Mouse (Mus musculus) testis, adult 2 months (tissue): ENCODE data around the gene Epn1. TPM values are rescaled to one million over a fixed set of nuclear protein-coding genes. Genes with fewer than 3 reads are reported as not detected.

ENCODE experiments used
- H3K27ac ChIP-seq: fragments of 200-500 bp; 2 replicates; pipeline ENCODE4 v1.5.1; 2012; ENCODE audit warnings: low read depth, low read length; ENCODE audit not compliant: control insufficient read depth, insufficient read depth
- H3K27me3 ChIP-seq: fragments of 200-500 bp; 2 replicates; pipeline ENCODE4 v1.6.1; 2012; ENCODE audit warnings: mild to moderate bottlenecking, low read length, moderate library complexity; ENCODE audit not compliant: control insufficient read depth, insufficient read depth
- H3K36me3 ChIP-seq: fragments of 200-500 bp; 2 replicates; pipeline ENCODE4 v1.6.1; 2012; ENCODE audit warnings: mild to moderate bottlenecking, low read length; ENCODE audit not compliant: control insufficient read depth, insufficient read depth
- H3K4me1 ChIP-seq: fragments of 200-500 bp; 2 replicates; pipeline ENCODE4 v1.6.1; 2012; ENCODE audit warnings: low read length; ENCODE audit not compliant: control insufficient read depth, insufficient read depth
- H3K4me3 ChIP-seq: fragments of 200-500 bp; 2 replicates; pipeline ENCODE4 v1.5.1; 2012; ENCODE audit warnings: low read depth, mild to moderate bottlenecking, low read length, moderate library complexity, mixed read lengths; ENCODE audit not compliant: control insufficient read depth
- CTCF ChIP-seq: fragments of 200-500 bp; IDR thresholded peaks from 2 replicates; pipeline ENCODE4 v1.5.1; 2012; ENCODE audit warnings: low read depth, mild to moderate bottlenecking, inconsistent platforms, low read length, moderate library complexity; ENCODE audit not compliant: control insufficient read depth, insufficient read depth, insufficient replicate concordance
- POLR2A ChIP-seq: fragments of 200-500 bp; IDR thresholded peaks from 2 replicates; pipeline ENCODE4 v1.6.1; 2012; ENCODE audit warnings: low read depth, mild to moderate bottlenecking, inconsistent platforms, low read length, moderate library complexity; ENCODE audit not compliant: control insufficient read depth
- polyA plus RNA-seq: library from polyadenylated mRNA; depleted of rRNA; stranded (reverse); fragments of >200 nt; gene quantifications from 2 replicates; pipeline ENCODE4 v1.2.3, GENCODE M21; 2012

The Epn1 gene
- polyA plus RNA-seq, 1 experiment, result 91.7 TPM

DNA sequence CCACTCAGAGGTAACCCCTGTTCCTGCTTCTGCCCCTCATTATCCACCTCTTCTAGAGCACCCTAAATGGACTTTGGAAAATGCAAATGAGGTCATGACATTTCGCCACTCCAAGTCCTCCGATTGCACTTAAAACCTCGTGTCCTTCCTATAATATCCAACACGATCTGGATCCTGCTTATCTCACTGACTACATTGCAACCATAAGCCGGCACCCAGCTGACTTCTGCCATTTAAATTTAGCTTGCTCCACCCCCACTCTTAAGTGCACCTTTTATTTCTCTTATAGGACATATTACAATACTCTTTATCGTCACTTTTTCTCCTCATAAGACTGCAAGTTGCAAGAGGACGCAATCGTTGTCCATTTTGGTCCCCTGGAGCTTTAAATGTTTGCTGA is 42.6 kb upstream of the Epn1 start:
- no peaks in the 10 kb centered on the region for H3K27me3 ChIP-seq
- peak overlapping the region; percentile 92; the same call in 1 of the 2 replicates for H3K4me3 ChIP-seq
- no peak overlapping the region for H3K27ac ChIP-seq
- no peaks in the 10 kb centered on the region for H3K36me3 ChIP-seq
- TF ChIP-seq CTCF (no peak), POLR2A (no peak)
- H3K4me1 ChIP-seq, result no peaks in the 10 kb centered on the region; the same call in 1 of the 2 replicates

- TF ChIP-seq CTCF, result no peak
- TF ChIP-seq POLR2A, result peak; percentile 49
- Histone ChIP-seq H3K4me1 (no peaks in the 10 kb centered on the region; the same call in 1 of the 2 replicates), H3K4me3 (peak within 1 kb of the TSS; percentile 92), H3K27ac (peak within 1 kb of the TSS; percentile 88), H3K36me3 (no peaks in the 10 kb centered on the region), H3K27me3 (no peaks in the 10 kb centered on the region)
These were observed 41.8 kb upstream of the Epn1 start, which contains the start of gene Zfp784 for GRCm38 (mm10) chr7:5038109-5038732. Zfp784 (minus strand) TSS chr7:5038446.

DNA sequence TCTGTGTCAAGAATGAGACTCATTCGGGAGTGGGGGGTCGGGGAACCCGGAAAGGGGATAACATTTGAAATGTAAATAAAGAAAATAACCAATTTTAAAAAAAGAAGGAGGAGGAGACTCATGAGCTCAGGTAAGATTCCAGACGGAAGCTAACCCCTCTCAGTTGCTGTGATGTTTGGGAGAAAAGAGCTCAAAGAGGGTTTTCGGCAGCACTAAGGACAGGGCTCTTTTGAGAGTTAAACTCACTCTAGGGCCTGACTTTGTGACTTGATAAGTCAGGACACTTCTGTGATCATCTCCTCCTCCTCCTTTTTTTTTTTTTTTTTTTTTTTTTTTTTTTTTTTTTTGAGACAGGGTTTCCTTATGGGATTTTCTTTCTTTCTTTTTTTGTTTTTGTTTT is 41.1 kb upstream of the Epn1 start:
- Histone ChIP-seq H3K4me3 (peak overlapping the region; percentile 92), H3K36me3 (no peaks in the 10 kb centered on the region), H3K27ac (peak overlapping the region; percentile 88), H3K4me1 (no peaks in the 10 kb centered on the region; the same call in 1 of the 2 replicates), H3K27me3 (no peaks in the 10 kb centered on the region)
- TF ChIP-seq CTCF (no peak), POLR2A (no peak)

- Histone ChIP-seq H3K4me1 (no peaks in the 10 kb centered on the region), H3K27ac (no peak overlapping the region), H3K27me3 (no peaks in the 10 kb centered on the region), H3K36me3 (no peaks in the 10 kb centered on the region), H3K4me3 (no peak overlapping the region)
- TF ChIP-seq POLR2A (no peak), CTCF (no peak)
These were observed 35.1 kb upstream of the Epn1 start for GRCm38 (mm10) chr7:5044981-5045380.

DNA sequence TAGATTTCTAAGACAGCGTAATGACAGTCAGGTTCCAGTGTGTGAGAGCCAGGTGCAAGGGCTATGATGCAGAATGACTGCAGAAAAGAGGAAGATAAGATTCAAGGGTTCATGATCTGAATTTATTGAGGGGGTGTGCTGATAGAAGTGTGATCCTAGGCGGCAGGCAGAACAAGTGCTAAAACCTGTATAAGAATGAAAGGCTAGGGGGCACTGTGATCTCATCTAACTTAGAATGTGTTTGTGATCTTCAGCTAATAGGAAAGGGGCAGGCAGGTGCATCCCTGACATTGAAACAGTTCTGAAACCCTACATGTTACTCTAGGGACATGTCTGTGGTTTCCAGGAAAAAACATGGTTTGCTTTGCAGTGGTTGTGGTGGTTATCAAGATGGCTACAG is 33.9 kb upstream of the Epn1 start:
- Histone ChIP-seq H3K4me1 (no peaks in the 10 kb centered on the region), H3K27me3 (no peaks in the 10 kb centered on the region), H3K4me3 (no peak overlapping the region), H3K27ac (no peak overlapping the region), H3K36me3 (no peaks in the 10 kb centered on the region)
- TF ChIP-seq POLR2A (no peak), CTCF (no peak)

DNA sequence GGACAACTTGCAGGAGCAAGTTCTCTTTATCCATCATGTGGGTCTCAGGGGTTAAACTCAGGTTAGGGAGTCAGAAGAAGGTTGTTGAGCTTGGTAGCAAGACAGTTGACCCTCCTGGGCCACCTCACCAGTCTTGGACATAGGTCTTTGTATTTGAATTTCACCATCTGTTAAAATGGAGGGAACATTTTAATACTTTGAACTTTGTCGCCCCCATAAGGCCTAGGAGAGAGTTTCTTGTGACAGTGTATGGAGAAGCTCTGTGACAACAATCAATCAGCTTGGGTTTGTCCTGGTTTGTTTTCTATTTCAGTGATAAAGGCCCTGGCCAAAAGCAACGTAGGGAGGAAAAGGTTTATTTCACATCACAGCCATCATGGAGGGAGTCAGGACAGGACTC is 32.7 kb upstream of the Epn1 start:
- H3K4me1 ChIP-seq, result peaks cover 5% of the 10 kb centered on the region
- no peaks in the 10 kb centered on the region for H3K36me3 ChIP-seq
- H3K4me3 ChIP-seq, result no peak overlapping the region
- no peaks in the 10 kb centered on the region for H3K27me3 ChIP-seq
- H3K27ac ChIP-seq, result no peak overlapping the region
- TF ChIP-seq CTCF, result no peak
- TF ChIP-seq POLR2A, result no peak

DNA sequence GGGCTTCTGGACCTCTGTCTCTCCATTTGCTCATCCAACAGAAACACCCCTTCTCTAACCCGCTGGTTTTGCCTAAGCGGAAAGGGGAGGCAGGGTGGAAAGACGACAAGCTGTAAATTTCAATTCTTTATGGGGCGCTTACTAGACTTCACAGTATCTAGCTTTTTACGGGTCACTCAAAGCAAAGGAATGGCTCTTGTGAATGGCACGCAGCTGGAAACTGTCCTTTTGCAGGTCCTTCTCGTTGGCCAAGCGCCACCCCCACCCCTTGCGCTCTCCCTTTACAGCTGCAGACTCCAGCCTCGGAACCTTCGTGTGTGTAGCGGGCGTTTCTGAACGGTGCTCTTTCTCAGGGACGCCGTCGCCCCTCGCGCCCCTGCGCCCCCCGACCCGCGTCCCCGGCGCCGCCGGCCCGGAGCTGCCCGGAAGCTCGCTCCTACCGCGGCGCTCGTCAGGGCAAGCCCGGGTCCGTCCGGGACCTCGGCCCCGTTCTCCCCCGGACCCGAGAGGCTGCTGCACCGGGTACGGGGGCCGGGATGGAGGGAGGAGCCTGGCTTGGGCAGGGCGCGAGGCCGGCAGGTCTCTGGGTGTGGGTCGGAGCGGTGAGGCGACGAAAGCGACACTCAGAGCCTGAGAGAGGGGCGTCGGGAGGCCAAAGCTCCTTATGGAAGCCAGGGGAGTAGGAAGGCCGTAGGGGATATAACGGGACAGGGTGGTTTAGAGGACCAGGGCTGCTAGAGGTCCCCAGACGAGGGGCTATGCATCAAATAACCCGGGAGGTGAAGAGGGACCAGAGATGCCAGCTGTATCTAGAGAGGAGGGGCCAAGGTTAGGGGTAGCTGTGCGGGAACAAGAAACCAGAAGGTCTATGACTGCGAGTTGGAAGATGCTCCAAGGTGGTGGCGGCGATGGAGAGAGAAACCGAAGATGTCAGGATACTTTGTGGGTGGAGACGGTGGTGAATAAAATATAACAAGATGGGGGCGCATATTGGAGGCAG is 28.5 kb upstream of the Epn1 start, which contains the start of gene Zfp580:
Zfp580 (plus strand) TSS at position 346 of the 1,000 bp plus-strand sequence.
- Histone ChIP-seq H3K36me3 (no peaks in the 10 kb centered on the region), H3K4me1 (peaks cover 32% of the 10 kb centered on the region), H3K4me3 (peak within 1 kb of the TSS; percentile 94), H3K27me3 (no peaks in the 10 kb centered on the region), H3K27ac (peak within 1 kb of the TSS; percentile 76)
- TF ChIP-seq CTCF (no peak), POLR2A (peak; percentile 42; the same call in 1 of the 2 replicates)
